Mouse (Mus musculus) induced T-regulatory cell, adult 2 months (primary cell): Measurements from ENCODE around the gene Lrrc74b.

Source experiments
- DNase-seq: peaks from one replicate; pipeline ENCODE4 v3.0.0-alpha.2; 2012; ENCODE audit warnings: low read depth

Gene Lrrc74b

DNA sequence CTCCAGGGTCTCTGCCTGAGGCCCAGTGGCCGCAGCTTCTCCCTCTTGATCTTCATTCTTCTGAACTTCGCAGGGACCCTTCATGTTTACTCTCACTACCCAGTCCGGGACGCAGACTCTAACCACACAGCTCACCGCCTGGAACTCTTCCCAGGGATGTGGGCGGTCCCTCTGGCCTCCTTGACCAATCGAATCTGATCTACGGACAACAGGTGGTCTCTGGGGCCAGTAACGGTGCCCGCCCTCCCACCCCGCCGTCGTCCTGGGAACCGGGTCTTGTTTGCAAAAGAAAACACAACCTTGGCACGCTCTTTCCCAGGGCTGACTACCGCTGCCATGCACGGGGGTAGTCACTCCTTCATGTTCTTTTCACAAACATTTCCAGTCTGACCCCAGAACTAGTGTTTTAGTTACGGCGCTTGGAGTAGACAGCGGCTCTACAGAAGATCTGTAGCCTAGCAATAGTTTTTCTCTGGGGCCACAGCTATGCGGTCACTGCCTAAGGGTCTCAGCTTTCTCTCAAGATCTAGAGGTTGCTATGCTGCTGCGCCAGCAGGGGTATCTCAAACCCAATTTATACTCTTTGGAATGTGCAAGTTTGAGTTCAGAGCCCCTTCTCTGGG lies at the start of gene Lrrc74b:
Gene Lrrc74b, minus strand, starts transcription at position 120 of the 623 bp plus-strand sequence.
- no peak for DNase-seq

GRCm38 (mm10) chr16:17605684-17606083 lies 44.6 kb upstream of the Lrrc74b start:
- no peak for DNase-seq

- no peak for DNase-seq
Measured at GRCm38 (mm10) chr16:17604941-17605340, 43.9 kb upstream of the Lrrc74b start.

- DNase-seq = peak; percentile 15
Measured at GRCm38 (mm10) chr16:17600944-17601562, 40.0 kb upstream of the Lrrc74b start.

DNA sequence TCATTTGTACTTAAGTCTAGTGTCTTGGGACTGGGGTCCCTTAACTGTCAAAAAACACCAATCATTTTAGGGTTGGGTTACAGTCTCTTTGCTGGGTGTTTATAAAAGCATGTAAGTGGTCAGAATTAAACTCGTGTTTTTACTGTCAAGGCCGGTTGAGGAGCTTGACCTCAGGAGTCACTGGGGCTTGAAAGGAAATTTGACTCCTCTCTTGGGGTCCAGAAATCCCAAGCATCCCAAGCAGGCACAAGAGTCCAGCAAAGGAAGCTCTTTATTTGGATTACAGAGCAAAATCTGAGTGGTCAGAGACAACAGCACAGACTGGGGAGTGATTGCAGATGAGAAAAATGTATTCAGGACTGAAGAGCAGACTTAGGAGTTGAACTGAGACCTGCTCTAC lies 29.7 kb upstream of the Lrrc74b start:
- DNase-seq = no peak

DNA sequence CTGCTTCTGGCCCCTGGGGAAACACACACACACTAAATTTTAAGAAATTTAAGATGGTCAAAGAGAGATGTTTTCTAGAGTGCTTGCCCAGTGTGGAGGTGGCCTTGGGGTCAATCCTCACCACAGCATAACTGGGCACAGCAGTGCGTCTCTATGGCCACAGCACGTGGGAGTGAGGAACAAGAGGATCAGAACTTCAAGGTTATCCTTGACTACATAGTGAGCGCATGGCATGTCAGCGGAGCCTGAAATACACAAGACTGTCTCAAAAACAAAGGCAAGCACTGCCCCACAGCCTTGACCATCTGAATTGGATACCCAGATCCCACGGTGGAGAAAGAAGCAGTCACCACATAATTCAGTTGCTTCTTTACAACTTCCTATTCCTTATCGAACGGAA lies 23.5 kb upstream of the Lrrc74b start:
- no peak for DNase-seq

DNA sequence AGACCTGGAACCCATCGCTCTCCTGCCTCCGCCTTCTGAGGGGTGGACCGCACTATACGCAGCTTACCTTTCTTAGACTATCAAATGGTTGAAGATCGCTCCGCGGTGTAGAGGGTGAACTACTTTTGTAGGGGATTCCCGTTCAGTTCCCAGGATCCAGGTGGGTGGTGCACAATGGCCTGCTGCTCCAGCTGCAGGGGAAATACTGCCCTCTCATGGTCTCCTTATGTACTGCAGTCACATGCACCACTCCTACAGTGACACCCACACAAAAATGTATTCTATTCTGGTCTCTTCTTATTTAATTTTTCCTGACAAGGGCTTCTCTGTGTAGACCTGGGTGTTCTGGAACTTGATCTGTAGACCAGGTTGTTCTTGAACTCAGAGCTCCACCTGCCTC lies 22.0 kb upstream of the Lrrc74b start, which contains the start of gene Slc7a4:
Gene Slc7a4, minus strand, starts transcription at position 151 of the 400 bp plus-strand sequence.
- peak; percentile 54 for DNase-seq

DNA sequence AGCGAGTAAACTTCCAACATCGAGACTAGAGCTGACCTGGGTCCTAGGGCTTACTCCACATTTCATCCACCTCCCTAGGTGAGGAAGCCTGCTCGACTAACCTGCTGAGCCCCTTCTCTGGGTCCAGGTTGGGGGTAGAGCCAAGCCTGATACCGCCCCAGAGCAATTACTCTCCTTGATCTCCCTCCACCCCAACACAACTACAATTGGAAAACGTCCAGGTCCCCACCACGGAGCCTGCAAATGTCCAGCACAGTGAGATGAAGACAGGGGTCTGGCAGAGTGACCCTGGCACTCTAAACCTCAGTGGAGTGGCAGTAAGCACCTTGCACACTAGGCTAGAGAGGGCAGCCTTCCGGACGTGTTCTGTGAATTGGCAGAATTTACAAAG lies 15.8 kb upstream of the Lrrc74b start:
- DNase-seq = no peak

DNA sequence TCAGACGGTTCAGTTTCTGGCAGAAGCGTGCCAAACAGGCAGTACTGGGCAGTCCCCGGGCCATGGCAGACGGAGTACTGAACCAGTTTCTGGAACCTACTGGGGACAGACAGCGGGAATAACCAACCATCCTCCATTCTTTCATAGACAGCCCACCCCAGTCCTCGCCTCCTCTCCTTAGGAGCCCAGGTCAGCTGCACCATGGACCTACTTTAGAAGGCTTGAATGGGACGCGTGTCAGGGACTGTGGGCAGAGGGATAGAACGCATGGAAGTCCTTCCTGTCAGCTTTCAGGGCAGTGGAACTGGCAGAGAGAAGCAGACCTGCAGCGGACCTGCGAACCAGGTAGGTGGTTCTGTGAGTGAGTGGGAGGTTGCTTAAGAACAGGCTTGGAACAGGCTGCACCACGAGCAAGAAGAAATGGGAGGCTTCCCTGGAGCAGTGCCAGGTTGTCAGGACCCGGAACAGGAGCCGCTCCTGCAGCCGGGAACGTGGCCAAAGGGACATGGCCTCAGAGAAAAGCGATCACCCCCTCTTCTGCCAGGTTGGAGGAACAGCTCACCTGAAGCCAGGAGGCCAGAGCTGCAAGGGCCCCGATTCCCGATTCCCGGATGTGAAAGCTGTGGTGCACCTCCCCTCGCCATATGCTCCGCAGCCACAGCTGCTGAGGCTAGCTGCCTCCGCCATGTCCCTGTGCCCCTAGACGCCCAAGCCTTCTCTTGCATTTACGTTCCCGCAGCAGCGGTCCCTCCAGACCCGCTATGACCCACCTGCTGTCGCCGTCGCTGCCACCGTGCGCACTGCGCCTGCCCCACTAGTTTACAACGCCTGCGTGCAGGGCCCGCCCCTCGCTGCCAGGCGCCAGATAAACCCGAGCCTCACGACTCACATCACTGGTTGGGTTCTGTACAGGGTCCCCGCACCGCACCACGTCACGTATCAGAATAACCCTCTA lies 15.1 kb upstream of the Lrrc74b start:
- DNase-seq = no peak

GRCm38 (mm10) chr16:17566186-17566585 lies 5.1 kb upstream of the Lrrc74b start:
- DNase-seq = no peak

- no peak for DNase-seq
Measured at GRCm38 (mm10) chr16:17564771-17565170, 3.7 kb upstream of the Lrrc74b start.

DNA sequence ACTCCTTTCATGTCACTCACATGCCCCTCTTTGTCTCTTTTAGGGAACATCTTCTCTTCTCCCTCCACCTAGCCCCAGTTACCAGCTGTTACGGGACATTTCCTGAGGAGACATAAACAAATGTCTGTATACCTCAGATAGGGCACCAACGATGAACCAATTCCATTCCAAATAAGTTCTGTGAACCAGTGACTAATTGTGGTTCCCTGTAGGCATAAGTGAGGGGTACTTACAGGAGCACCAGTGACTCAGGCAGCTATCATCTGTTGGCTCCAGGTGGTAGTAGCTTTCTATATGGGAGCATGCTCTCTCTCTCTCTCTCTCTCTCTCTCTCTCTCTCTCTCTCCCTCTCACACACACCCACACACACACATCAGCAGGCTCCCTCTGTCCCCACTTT lies 3.2 kb upstream of the Lrrc74b start:
- DNase-seq = no peak

GRCm38 (mm10) chr16:17563580-17563979 lies 2.5 kb upstream of the Lrrc74b start:
- no peak for DNase-seq

GRCm38 (mm10) chr16:17561751-17562208 lies 733 bp upstream of the Lrrc74b start, which contains the start of gene P2rx6:
P2rx6 (plus strand) TSS chr16:17561885.
- DNase-seq = no peak

DNA sequence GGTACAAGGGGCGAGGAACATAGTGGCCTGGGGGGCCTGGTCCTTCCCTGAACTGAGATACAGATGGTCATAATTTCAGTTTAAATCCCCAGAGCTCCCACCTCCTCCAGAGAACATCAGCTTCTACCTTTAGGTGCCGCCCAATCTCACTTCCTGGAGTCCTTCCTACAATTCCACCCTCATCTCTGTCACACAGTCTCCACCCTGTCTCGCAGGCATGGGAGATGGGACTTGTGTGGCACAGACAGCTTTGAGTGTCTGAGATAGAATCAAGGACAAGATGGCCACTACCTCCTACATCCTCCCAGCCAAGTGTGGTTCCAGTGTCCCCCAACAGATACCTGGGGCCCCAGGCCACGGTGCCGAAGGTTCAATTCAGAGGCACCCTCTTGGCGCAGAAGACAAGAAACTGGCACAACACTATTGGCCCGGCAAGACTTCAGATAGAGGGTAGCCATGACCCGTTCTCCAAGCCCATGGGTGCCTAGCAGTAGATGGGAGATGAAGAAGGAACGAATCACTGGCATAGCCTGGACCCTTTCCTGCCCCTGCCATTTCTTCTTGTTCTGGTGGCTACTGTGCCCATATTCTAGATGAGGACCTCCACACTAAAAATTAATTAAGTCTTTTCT lies 1.5 kb downstream of the Lrrc74b start:
- no peak for DNase-seq

DNA sequence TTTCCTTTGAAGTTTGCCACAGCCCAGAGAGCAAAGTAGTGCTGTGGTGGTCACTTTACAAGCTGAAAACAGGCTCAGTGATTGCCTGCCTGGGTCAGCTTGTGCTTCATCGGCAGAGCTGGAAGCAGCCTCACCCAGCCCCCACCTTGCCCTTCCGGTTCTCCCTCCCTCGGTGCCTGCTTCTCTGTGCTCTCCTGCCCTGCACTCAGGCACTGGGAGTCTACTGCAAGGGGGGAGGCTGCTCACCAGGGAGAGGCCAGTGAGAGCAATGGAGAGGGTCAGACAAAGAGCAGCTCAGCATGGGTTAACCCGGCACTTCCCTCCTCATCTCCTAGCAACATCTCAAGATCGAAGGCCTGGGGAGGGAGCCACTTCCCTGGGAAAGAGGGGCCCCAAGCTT lies 2.2 kb downstream of the Lrrc74b start:
- DNase-seq = no peak

DNA sequence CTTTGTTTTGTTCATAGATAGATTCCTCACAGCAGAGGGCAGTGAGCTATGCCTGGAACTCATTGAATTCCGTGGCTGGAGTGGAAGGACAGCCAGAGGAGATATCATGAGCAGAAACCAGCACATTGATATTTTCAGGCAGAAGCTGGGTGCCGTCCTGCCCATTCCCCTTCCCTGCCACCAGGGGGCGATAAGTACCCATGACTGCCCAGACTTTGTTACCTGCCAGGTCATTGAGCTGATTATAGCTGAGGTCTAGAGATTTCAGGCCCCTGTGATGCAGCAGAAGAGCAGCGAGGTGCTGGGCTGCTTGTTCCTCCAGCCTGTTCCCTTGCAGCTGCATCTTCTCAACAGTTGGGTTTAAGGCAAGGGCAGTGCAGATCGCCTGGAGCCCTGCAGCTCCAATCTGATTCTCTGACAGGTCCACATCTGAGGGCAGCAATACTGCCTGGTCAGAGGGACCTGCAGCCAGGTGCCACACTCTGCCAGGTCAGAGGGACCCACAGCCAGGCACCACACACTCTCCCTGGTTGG lies 3.0 kb downstream of the Lrrc74b start:
- peak; percentile 82 for DNase-seq

DNA sequence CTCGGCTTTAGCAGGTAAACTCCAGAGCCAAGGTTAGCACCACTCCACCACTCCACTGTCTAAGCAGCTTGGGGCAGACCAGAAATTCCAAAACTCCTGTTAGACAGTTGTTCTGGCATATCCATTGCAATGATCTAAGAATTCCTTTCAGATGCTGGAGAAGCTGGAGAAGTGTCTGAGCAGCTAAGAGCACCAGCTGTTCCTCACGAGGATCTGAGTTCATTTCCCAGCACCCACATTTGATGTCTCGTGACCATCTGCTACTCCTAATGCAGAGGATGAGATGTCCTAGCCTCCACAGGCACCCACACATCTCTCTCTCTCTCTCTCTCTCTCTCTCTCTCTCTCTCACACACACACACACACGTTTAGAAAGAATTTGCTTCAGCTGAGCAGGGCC lies 4.1 kb downstream of the Lrrc74b start:
- DNase-seq = no peak

- DNase-seq = no peak
Measured at GRCm38 (mm10) chr16:17556180-17556579, 4.9 kb downstream of the Lrrc74b start.

DNA sequence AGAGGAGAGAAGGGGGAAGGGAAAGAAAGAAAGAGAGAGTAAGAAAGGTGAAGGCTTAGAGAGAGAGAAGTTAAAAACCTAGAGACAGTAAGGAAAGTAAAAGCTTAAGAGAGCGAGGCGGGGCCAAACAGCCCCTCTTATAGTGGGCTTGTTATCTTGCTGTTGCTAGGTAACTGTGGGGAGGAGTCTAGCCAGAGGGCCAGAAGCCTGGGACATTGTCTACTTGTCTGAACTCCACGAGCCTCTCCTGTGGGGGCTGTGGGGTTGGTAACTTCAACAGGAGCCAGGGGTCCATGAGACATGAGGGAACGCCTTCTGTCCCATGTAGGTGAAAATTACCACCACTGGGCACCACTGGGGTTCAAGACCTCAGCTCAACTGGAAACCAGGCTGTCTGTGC lies 6.3 kb downstream of the Lrrc74b start:
- peak; percentile 34 for DNase-seq

DNA sequence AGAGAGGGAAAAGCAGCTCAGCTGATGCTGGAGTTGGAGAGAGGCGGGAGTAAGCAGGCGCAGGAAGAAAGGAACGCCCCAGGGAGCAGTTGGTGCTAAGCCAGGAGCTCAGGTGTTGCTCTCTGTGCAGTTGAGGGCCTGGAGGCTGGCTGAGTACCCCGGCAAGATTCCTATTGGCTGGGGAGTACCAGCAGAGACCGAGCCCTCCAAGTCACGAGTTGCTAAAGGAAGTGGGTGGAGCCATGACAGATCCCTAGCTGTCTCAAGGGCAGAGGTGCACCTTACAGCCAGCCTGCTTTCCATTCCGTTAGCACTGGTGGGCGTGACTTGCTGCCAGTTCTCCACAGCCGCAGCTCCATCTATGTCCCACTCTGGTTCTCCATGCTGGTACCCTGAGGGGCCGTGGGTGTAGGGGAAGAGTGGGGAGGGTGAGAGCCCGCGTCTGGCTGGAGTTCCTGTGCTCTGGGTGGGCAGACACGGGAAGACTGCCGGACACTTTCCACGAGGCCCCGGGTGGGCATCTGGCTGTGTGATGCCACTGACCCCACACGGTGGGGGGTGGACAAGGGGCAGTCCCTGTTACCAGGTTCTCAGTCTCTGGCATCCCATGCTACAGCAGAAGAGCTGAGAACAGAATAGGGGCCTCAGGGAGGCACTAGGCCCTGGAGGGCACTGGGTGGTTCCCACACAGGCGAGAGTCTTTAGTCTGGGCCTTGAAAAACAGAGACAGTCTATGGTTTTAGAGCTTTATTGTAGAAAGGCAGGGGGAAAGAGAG lies 6.9 kb downstream of the Lrrc74b start:
- DNase-seq = peak; percentile 92
